Mouse (Mus musculus): ENCODE measurements around the gene Tex19.1.

Tex19.1 gene

DNA sequence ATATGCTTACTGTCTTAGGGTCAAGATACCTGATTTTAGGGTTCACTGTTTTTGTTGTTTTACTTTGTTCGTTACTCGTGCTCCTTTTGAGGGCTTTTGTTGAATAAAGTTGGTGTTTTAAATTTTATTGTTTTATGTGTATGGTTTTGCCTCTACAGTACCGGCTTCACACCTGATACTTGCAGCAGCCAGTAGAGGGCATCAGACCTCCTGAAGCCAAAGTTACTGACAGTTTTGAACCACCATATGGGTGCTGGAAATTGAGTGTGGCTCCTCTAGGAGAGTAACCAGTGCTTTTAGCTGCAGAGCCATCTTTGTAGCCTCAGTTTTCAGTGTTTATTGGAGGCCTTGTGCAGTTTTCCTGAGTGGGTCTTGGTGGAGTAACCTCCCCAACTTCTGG is 2.2 kb downstream of the Tex19.1 start:
- no peak for DNase-seq

DNA sequence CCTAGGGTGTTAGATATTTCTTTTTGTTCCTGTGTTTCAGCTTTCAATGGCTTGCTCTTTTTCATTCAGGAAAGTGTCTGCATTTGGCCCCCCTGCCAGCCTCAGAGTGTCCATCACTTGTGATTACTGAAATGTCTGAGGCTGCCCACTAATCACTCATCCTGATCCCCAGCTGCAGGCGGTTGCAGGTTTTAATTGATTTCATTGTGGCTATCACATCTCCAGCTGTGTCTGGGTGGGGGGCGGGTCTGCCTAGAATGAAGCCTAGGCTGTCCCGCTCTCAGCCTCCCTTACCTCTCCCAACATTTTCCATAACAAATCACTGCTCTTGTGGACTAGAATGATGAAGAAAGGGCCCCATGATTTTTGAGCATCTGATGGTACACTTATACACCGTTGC is 8.3 kb downstream of the Tex19.1 start:
- no peak for DNase-seq

DNA sequence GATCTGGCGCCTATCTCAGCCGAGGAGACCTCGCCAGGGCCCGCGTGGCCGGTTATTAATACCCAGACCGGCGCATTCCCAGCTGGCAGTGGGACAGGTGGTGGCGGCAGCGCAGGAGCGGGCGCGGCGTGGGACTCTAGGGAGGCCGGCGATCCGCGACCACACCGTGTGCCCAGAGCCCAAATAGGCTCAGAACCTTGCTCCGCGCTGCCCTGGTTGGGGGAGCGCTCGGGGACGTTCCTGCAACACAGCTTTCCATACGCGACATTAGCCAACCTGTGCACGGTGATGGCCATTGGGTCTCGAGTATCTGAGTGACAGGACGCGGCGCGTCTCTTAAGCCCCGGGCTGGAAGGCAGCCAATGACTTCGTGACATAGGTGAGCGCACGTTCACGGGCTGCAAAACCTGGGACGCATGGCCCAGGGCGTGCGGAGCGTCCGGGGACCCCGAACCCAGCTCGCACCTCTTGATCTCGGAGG is 10.5 kb downstream of the Tex19.1 start:
- DNase-seq: peak; percentile 47

DNA sequence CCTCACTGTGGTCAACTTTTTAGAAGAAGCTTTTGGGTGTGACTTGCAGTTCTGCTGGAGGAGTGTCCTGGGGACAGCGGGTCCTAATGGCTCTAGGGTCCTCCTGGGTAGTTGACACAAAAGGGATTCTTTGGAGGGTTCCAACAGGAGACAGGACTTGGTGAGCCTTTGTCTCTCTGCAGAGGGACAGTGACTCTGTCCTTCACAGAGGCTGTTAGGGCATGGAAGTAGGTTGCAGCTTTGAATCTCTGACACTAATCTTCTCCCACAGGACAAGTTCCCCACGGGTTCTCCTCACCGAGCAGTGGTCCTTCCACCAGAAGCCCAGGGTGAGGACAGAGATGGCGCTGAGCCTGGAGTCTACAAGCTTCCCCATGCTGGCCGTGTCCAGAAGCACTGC is 14.0 kb downstream of the Tex19.1 start, which contains the start of gene Uts2r:
TSS of gene Uts2r (plus strand) at position 301 of the 400 bp plus-strand sequence.
- no peak for DNase-seq

DNA sequence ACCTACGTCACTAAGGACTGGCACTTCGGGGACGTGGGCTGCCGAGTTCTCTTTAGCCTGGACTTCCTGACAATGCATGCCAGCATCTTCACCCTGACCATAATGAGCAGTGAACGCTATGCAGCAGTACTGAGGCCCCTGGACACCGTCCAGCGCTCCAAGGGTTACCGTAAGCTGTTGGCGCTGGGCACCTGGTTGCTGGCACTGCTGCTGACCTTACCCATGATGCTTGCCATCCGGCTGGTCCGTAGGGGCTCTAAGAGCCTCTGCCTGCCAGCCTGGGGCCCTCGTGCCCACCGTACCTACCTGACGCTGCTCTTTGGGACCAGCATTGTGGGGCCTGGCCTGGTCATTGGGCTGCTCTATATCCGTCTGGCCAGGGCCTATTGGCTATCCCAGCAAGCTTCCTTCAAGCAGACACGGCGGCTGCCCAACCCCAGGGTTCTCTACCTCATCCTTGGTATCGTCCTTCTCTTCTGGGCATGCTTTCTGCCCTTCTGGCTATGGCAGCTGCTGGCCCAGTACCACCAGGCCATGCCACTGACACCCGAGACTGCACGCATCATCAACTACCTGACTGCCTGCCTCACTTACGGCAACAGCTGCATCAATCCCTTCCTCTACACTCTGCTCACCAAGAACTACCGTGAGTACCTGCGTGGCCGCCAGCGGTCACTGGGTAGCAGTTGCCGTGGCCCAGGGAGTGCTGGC is 14.8 kb downstream of the Tex19.1 start:
- DNase-seq: no peak

DNA sequence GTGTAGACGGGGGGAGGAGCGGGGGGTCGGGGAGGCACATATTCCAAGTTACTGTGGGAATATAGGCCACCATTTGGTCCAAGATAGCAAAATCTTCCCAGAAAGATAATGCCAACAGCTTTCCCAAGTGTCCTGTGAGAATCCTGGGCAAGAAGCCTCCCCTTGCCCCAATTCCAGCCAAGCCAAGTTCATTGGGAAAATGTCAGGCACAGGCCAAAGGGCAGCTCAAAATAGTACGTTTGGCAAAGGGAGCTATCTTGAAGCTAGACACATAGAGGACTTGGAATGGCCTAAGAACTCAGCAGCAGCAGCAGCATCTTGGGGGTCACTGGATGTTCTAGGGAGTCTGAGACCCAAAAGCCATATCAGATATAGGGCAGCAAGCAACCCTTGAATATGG is 17.8 kb downstream of the Tex19.1 start:
- no peak for DNase-seq

DNA sequence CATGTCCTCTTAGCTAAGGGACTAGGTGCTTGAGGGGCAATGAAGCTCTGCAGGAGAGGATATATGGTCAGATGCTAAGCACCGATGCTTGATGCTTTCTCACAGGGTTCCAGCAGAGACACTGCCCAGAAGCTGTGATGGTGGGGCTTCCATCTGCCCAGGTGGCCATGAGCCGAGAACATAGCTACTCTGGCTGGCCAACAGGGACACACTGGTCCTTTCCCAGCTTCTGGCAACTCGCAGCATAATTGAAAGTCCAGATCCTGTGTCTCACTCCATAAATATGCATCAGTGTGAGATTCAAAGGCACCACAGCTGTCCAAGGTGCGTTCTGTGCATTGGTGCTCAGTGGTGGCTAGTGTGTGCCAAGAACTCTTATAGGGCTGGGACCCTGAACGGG is 27.3 kb downstream of the Tex19.1 start:
- DNase-seq: no peak

DNA sequence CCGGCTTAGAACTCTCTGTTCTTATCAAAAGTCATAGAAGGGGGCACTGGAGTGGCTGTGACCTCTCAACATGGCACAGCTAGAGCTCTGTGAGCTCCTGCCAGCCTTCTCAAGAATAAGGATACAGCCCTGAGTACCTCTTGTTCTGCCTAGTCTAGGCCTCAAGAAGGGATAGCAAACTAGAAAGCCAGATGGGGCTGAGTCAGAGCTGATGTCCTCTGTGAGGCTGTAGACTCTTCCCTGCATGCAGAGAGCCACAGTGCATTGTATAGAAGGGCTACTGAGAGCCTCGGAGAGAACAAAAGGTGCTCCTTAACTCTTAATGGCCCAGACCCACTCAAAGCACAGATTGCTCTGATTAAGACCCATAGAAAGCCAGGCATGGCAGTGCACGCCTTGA is 28.3 kb downstream of the Tex19.1 start:
- no peak for DNase-seq

DNA sequence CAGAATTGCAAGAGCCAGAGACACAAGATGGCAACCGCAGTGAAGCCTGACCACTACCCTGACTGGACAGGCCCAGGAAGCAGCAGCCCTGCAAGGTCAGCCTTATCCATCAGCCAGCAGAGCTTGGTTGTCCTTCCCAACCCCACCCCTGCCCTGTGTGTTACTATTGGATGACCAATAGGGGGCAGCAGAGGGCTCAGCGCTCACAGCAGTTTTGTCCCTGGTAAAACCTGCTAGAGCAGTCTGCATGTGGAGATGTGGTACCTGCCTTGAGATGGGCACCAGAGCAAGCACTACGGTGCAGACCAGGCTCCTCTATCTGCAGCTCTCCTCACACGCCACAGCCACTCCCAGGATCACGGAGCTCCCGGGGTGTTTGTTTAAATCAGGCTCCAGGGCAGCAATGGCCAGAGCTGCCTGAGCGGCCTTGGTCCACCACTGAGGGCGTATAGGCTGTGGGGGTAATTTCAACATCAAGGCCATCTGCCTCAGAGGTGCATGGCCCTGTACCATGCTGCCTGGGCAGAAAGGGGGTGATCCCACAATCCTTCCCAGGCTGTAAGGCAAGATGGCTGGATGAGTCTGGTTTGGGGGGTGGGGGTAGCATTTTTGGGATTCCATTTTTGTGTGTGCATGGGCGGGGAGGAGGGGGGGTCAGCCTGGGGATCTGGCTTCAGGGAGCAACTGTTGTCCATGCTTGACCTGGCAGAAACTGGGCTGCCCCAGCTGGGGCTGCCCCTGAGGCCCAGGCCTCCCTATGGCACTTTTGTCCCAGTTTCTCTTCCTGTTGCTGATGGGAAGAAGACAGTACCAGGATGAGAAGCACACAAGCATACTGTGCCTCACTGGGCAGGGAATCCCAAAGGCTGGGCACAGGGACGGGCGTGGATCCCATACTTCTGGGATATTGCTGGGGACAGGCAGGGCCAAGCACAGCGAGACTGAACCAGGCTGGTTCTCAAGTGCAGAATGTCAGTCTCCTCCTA is 30.6 kb downstream of the Tex19.1 start:
- peak; percentile 54 for DNase-seq

DNA sequence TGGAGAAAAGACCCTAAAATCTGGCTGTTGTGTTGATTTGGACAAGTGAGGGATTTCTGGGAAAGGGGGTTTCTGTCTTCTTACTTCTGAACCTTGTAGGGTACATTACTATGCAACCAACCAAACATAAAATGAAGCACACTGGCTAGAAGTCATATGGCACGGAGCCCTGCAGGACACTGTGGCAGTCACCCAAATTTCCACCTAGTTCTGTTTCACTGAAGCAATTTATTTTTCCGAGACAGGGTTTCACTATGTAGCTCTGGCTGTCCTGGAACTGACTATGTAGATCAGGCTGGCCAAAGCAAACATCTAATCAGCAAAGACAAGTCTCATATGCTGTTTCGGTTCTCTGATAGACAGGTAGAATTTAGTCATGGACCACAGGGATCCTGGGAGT is 43.7 kb downstream of the Tex19.1 start:
- DNase-seq: peak; percentile 42

DNA sequence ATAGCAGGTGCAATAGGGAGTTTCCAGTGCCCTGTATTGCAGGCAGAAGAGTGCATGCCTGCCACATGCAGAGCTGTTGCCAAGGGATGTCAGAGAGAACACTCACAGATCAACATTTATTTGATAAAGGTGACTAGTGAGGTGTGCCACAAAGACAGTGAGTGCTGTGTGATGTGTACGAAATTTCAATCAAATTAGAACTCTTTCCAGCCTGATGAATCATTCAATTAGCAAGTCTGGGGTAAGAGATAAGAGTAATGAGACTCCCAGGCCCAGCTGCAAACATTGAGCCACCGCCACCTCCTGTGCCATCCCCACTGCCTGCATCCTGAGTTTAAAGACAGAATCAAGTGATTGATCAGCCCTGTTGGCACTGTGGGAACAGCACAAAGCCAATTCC is 46.8 kb downstream of the Tex19.1 start:
- DNase-seq: no peak

DNA sequence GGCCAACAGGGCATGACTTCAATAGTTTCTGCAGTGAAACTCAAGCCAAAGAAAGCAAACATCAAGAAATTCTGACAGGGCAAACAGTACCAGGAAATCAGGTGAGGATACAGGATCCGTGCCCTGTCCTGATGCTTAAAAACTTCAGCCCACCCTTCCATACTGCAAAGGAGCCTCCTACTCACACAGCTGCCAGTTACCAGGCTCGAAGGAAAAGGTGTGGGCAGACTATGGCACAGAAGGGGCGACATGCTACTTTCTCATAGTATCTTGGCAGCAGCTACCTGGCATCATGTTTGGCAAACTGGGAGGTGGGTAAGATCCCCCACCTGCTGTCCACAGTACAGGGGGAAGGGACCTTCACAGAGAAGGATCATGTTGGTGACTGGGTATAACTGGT is 47.5 kb downstream of the Tex19.1 start:
- DNase-seq: no peak

Data from cerebellum, adult 11 months (tissue).